Mouse (Mus musculus) retina, adult 2 months (tissue): ENCODE results near the gene Plvap.

Experiments
- DNase-seq: peaks from one replicate; pipeline ENCODE4 v3.0.0-alpha.2; 2012; ENCODE audit warnings: low read depth, low spot score

The Plvap gene

GRCm38 (mm10) chr8:71486136-71486529 is 25.4 kb downstream of the Plvap start:
- no peak for DNase-seq

GRCm38 (mm10) chr8:71485142-71486135 is 26.1 kb downstream of the Plvap start, which contains the start of gene Ano8:
Gene Ano8, minus strand, starts transcription at chr8:71485963.
- DNase-seq, result peak; percentile 79

- no peak for DNase-seq
Measured at GRCm38 (mm10) chr8:71484736-71485135, 26.8 kb downstream of the Plvap start.

GRCm38 (mm10) chr8:71483932-71484331 is 27.6 kb downstream of the Plvap start:
- no peak for DNase-seq

- DNase-seq, result no peak
Measured at GRCm38 (mm10) chr8:71478943-71479342, 32.6 kb downstream of the Plvap start.

- no peak for DNase-seq
Measured at GRCm38 (mm10) chr8:71477196-71477845, 34.2 kb downstream of the Plvap start.

GRCm38 (mm10) chr8:71476099-71476940 is 35.2 kb downstream of the Plvap start:
- peak; percentile 37 for DNase-seq

GRCm38 (mm10) chr8:71475702-71476075 is 35.9 kb downstream of the Plvap start:
- no peak for DNase-seq

GRCm38 (mm10) chr8:71474785-71475701 is 36.5 kb downstream of the Plvap start:
- no peak for DNase-seq

- DNase-seq, result no peak
Measured at GRCm38 (mm10) chr8:71474344-71474743, 37.2 kb downstream of the Plvap start.

- DNase-seq, result no peak
Measured at GRCm38 (mm10) chr8:71472601-71473386, 38.8 kb downstream of the Plvap start.

GRCm38 (mm10) chr8:71471861-71472260 is 39.7 kb downstream of the Plvap start:
- DNase-seq, result no peak

- no peak for DNase-seq
Measured at GRCm38 (mm10) chr8:71470913-71471255, 40.7 kb downstream of the Plvap start.

GRCm38 (mm10) chr8:71470146-71470912 is 41.2 kb downstream of the Plvap start:
- no peak for DNase-seq

- no peak for DNase-seq
Measured at GRCm38 (mm10) chr8:71469411-71469810, 42.1 kb downstream of the Plvap start.

GRCm38 (mm10) chr8:71468916-71469315 is 42.6 kb downstream of the Plvap start, which contains the start of gene Dda1:
Gene Dda1, plus strand, starts transcription at chr8:71469199.
- peak; percentile 94 for DNase-seq

- DNase-seq, result no peak
Measured at GRCm38 (mm10) chr8:71468001-71468400, 43.6 kb downstream of the Plvap start.

GRCm38 (mm10) chr8:71467201-71467600 is 44.4 kb downstream of the Plvap start:
- DNase-seq, result no peak

- DNase-seq, result no peak
Measured at GRCm38 (mm10) chr8:71466198-71466597, 45.4 kb downstream of the Plvap start.
